Comparison of ENCODE assay signal across 11 mouse cellular contexts in the genomic region with DNA sequence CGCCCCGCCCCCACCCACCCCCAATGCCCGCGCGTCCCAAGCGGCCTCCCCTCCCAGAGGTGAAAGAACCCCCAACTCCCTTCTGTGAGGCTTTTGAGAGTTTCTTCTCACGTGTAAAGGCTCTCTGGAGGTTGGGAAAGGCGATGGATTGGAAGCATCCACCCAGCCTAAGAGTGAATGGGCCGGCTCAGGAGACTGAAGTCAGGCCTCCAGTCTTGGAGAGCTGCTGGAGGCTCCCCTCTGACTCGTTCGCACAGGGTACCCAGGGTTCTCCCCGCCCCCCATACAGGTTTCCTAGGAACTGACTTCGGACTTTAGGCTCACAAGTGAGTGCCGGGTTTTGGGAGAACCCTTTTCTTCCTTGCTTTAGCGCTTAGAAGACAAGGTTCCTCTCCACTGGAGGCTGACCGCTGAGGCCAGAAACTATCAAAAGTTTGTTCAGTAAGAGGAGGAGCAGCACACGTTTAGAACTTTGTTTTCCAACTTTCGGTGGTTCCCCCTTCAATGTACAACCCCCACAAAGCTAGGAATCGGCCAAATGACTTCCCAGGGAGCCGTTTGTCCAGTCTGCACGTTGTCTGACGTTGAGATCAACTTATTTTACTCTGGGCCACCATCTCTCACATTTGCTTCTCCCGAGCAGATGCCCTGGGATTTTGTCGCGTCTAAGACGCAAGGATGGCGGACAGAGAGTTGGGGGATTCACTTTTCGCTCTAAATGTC. TPM values are rescaled to one million over a fixed set of nuclear protein-coding genes. Genes with fewer than 3 reads are reported as not detected.
DNase-seq lines count a peak whose midpoint lies in the region; ATAC-seq and TF ChIP-seq lines count a peak whose summit lies in the region.
"Had no signal": no experiment of that assay in that cellular context is flagged by ENCODE, and none has a peak within 500 bp of the region (broad histone marks: within the 10 kb centered on the region; RNA-seq: fewer than 3 reads in every experiment).

No protein-coding gene starts in this region.

- peak; percentile 69 for DNase-seq in intestine, embryonic 14.5 days (ENCODE audit: low spot score)
- DNase-seq in forebrain, embryonic 10.5 days (ENCODE audit: extremely low spot score, low spot score), result peak; percentile 47
- DNase-seq in limb, embryonic 11.5 days (ENCODE audit: low spot score), result peak; percentile 52
- DNase-seq in lung, adult 18-20 months, result no peak
- no peak for DNase-seq in gastrocnemius, adult 2 months
- DNase-seq in urinary bladder, postnatal 36 days (ENCODE audit: low spot score in 2 of 2), result no peak
- DNase-seq: cerebellum, adult 8-10 months; lung, adult 2 months had no signal

- no peaks in the 10 kb centered on the region for H3K4me1 ChIP-seq in intestine, embryonic 14.5 days (replicated peaks; ENCODE audit: control insufficient read depth, insufficient read depth, low read length)
- peaks cover 6% of the 10 kb centered on the region; the same call in 1 of the 2 replicates for H3K4me1 ChIP-seq in intestine, embryonic 16.5 days (ENCODE audit: control insufficient read depth, insufficient read depth, low read length)
- H3K4me1 ChIP-seq in forebrain, embryonic 10.5 days, result peaks cover 62% of the 10 kb centered on the region
- H3K4me1 ChIP-seq in limb, embryonic 11.5 days (ENCODE audit: control insufficient read depth, insufficient read depth, low read length), result 0 out of 2 replicates have a peak, but pooled peaks cover 5% of the 10 kb centered on the region
- H3K4me1 ChIP-seq in neural tube, embryonic 15.5 days, result peaks cover 43% of the 10 kb centered on the region

- no peak overlapping the region for H3K27ac ChIP-seq in intestine, embryonic 14.5 days (ENCODE audit: low read depth)
- H3K27ac ChIP-seq in intestine, embryonic 16.5 days (ENCODE audit: low read length), result no peak overlapping the region
- H3K27ac ChIP-seq in forebrain, embryonic 10.5 days, result peak overlapping the region; percentile 82
- no peak overlapping the region for H3K27ac ChIP-seq in limb, embryonic 11.5 days (replicated peaks; ENCODE audit: low read depth, low read length)
- peak overlapping the region; percentile 52 for H3K27ac ChIP-seq in neural tube, embryonic 15.5 days (replicated peaks)
- H3K27ac ChIP-seq in gastrocnemius, adult 2 months, result no peak overlapping the region

- intact Hi-C loops in gastrocnemius, adult 2 months (cut with DNase I), result no loop called here

- ATAC-seq in intestine, embryonic 14.5 days (replicated peaks; ENCODE audit: low FRiP score, low TSS enrichment, low read depth), result no peak
- no peak for ATAC-seq in intestine, embryonic 16.5 days
- ATAC-seq in limb, embryonic 11.5 days (ENCODE audit: insufficient number of reproducible peaks, low FRiP score, low TSS enrichment, low read depth), result peak; percentile 44; the same call in 1 of the 2 replicates
- peak; percentile 28; the same call in 1 of the 2 replicates for ATAC-seq in neural tube, embryonic 15.5 days (ENCODE audit: low FRiP score)

- no peak for TF ChIP-seq CTCF in gastrocnemius, adult 2 months (IDR thresholded peaks at IDR 0.05)

- peaks cover 100% of the 10 kb centered on the region for H3K27me3 ChIP-seq in intestine, embryonic 14.5 days (replicated peaks; ENCODE audit: control insufficient read depth, insufficient read depth, low read length)
- H3K27me3 ChIP-seq in intestine, embryonic 16.5 days (replicated peaks; ENCODE audit: control insufficient read depth, insufficient read depth, low read length), result peaks cover 74% of the 10 kb centered on the region
- H3K27me3 ChIP-seq in forebrain, embryonic 10.5 days (ENCODE audit: poor library complexity, severe bottlenecking), result peaks cover 96% of the 10 kb centered on the region
- H3K27me3 ChIP-seq in limb, embryonic 11.5 days (ENCODE audit: control insufficient read depth, insufficient read depth, low read length), result peaks cover 47% of the 10 kb centered on the region
- 0 out of 2 replicates have a peak, but pooled peaks cover 3% of the 10 kb centered on the region for H3K27me3 ChIP-seq in neural tube, embryonic 15.5 days (replicated peaks)

- 1% methylated on average over 28 of the region's 28 CpGs for WGBS in intestine, embryonic 14.5 days
- under 1% methylated on average over 27 of the region's 28 CpGs for WGBS in intestine, embryonic 16.5 days
- under 1% methylated on average over 28 of the region's 28 CpGs for WGBS in forebrain, embryonic 10.5 days
- WGBS in limb, embryonic 11.5 days, result under 1% methylated on average over 28 of the region's 28 CpGs
- 5% methylated on average over 28 of the region's 28 CpGs for WGBS in neural tube, embryonic 15.5 days

- H3K4me3 ChIP-seq in intestine, embryonic 14.5 days (ENCODE audit: low read depth, low read length), result no peak overlapping the region
- H3K4me3 ChIP-seq in intestine, embryonic 16.5 days (ENCODE audit: low read length), result no peak overlapping the region
- peak overlapping the region; percentile 87 for H3K4me3 ChIP-seq in forebrain, embryonic 10.5 days
- no peak overlapping the region for H3K4me3 ChIP-seq in limb, embryonic 11.5 days (ENCODE audit: low read depth, low read length)
- H3K4me3 ChIP-seq in neural tube, embryonic 15.5 days (replicated peaks), result peak overlapping the region; percentile 22; the same call in 1 of the 2 replicates
- H3K4me3 ChIP-seq in gastrocnemius, adult 2 months, result no peak overlapping the region

- no peaks in the 10 kb centered on the region for H3K36me3 ChIP-seq in intestine, embryonic 14.5 days (ENCODE audit: control insufficient read depth, insufficient read depth, low read length)
- no peaks in the 10 kb centered on the region for H3K36me3 ChIP-seq in intestine, embryonic 16.5 days (ENCODE audit: control insufficient read depth, insufficient read depth, low read length)
- no peaks in the 10 kb centered on the region for H3K36me3 ChIP-seq in forebrain, embryonic 10.5 days (replicated peaks)
- H3K36me3 ChIP-seq in limb, embryonic 11.5 days (ENCODE audit: control insufficient read depth, insufficient read depth, low read length), result no peaks in the 10 kb centered on the region
- H3K36me3 ChIP-seq in neural tube, embryonic 15.5 days, result no peaks in the 10 kb centered on the region

- H3K9me3 ChIP-seq in intestine, embryonic 14.5 days (ENCODE audit: control insufficient read depth, low read length), result no peaks in the 10 kb centered on the region
- H3K9me3 ChIP-seq in intestine, embryonic 16.5 days (ENCODE audit: control insufficient read depth, low read length), result no peaks in the 10 kb centered on the region
- no peaks in the 10 kb centered on the region for H3K9me3 ChIP-seq in forebrain, embryonic 10.5 days
- H3K9me3 ChIP-seq in limb, embryonic 11.5 days (ENCODE audit: control insufficient read depth, low read length), result no peaks in the 10 kb centered on the region
- no peaks in the 10 kb centered on the region for H3K9me3 ChIP-seq in neural tube, embryonic 15.5 days (replicated peaks)

- no peak overlapping the region for H3K9ac ChIP-seq in intestine, embryonic 14.5 days (ENCODE audit: low read length)
- no peak overlapping the region for H3K9ac ChIP-seq in intestine, embryonic 16.5 days (ENCODE audit: low read depth, low read length)
- H3K9ac ChIP-seq in limb, embryonic 11.5 days (ENCODE audit: low read length), result no peak overlapping the region
- H3K9ac ChIP-seq in neural tube, embryonic 15.5 days (replicated peaks), result no peak overlapping the region

- no peak overlapping the region for H3K4me2 ChIP-seq in intestine, embryonic 14.5 days (ENCODE audit: low read length)
- H3K4me2 ChIP-seq in intestine, embryonic 16.5 days (ENCODE audit: low read depth, low read length), result no peak overlapping the region
- H3K4me2 ChIP-seq in limb, embryonic 11.5 days (ENCODE audit: low read depth, severe bottlenecking), result no peak overlapping the region
- peak overlapping the region; percentile 73 for H3K4me2 ChIP-seq in neural tube, embryonic 15.5 days

RNA-seq across cellular contexts. Expression of a gene that starts 8.6 kb away (rescaled TPM):
- not detected in 2 replicates for polyA plus RNA-seq in intestine, embryonic 14.5 days (2014; fragmentation: Nextera tagmentation; extraction: Ambion mirVana)
- polyA plus RNA-seq in intestine, embryonic 16.5 days (2015; fragmentation: Nextera tagmentation; extraction: Ambion mirVana), result not detected in 2 replicates
- polyA plus RNA-seq in forebrain, embryonic 10.5 days (2016; fragmentation: Nextera tagmentation; extraction: Ambion mirVana), result 13.3 and 14.6 TPM in 2 replicates
- polyA plus RNA-seq in limb, embryonic 11.5 days (2014; fragmentation: Nextera tagmentation; extraction: Ambion mirVana), result 0.16 and 0.18 TPM in 2 replicates
- 11.8 and 14.3 TPM in 2 replicates for polyA plus RNA-seq in neural tube, embryonic 15.5 days (2015; fragmentation: Nextera tagmentation; extraction: Ambion mirVana)
- not detected for total RNA-seq in gastrocnemius, adult 2 months (2021)
- polyA plus RNA-seq: C2C12 had no signal

Comparison
In these comparisons a context has a peak if more than half of its experiments do, and no peak if none do; other contexts are left out.
1. ATAC-seq: peak in limb, embryonic 11.5 days (single experiment) and neural tube, embryonic 15.5 days (single experiment); none in intestine, embryonic 14.5 days (single experiment) and intestine, embryonic 16.5 days (single experiment).
2. DNase-seq: peak in intestine, embryonic 14.5 days (single experiment), forebrain, embryonic 10.5 days (single experiment) and limb, embryonic 11.5 days (single experiment); none in lung, adult 18-20 months (0 of 2), gastrocnemius, adult 2 months (single experiment) and urinary bladder, postnatal 36 days (0 of 2).
3. H3K27ac ChIP-seq: peak in forebrain, embryonic 10.5 days (single experiment) and neural tube, embryonic 15.5 days (single experiment); none in intestine, embryonic 14.5 days (single experiment), intestine, embryonic 16.5 days (single experiment), limb, embryonic 11.5 days (single experiment) and gastrocnemius, adult 2 months (single experiment).
4. H3K4me3 ChIP-seq: peak in forebrain, embryonic 10.5 days (single experiment) and neural tube, embryonic 15.5 days (single experiment); none in intestine, embryonic 14.5 days (single experiment), intestine, embryonic 16.5 days (single experiment), limb, embryonic 11.5 days (single experiment) and gastrocnemius, adult 2 months (single experiment).
5. RNA of a gene that starts 8.6 kb away (polyA plus RNA-seq): 13.3 to 14.6 TPM in forebrain, embryonic 10.5 days and 11.8 to 14.3 TPM in neural tube, embryonic 15.5 days; 0.16 to 0.18 TPM in limb, embryonic 11.5 days, not detected in intestine, embryonic 14.5 days and not detected in intestine, embryonic 16.5 days; every median in the first group is over 10 times any median in the second.